In the genomic region with DNA sequence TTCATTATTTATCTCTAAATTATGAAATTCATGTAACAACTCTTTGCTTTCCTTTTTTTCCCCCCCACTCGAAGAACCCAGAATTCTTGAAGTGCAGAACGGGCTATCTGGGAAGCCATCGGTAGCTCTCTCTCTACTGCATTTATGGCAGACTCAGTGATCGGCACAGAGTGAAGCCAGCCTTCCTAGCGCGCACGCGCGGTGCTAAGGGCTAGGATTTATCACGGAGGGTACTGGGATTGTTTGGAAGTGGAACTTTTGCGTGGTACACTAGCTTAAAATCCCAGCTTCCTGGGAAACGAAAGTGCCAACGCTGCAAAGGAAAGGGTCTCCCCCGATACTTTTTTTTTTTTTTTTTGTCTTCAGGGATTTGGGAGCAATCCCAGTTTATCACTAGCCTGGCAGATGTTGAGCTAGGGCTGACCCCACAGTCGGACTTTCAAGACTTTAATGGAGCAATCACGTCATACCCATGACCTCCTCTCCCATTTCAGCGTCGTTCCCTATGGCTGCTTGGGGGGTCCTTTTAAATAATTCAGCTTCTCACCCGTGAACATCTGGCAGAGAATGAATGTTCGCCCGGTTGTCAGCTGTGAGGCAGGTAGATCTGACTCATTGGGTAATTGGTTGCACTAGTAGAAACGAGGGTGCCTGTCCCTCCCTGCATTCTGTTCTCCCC, we compare ENCODE assay signal across 8 mouse cellular contexts.
DNase-seq lines count a peak whose midpoint lies in the region; ATAC-seq lines count a peak whose summit lies in the region.

No protein-coding gene starts in this region.

- H3K4me1 ChIP-seq in kidney, embryonic 15.5 days: peaks cover 16% of the 10 kb centered on the region
- H3K4me1 ChIP-seq in midbrain, embryonic 14.5 days (ENCODE audit: control insufficient read depth, insufficient read depth, low read length): no peaks in the 10 kb centered on the region

- peaks cover 71% of the 10 kb centered on the region for H3K27me3 ChIP-seq in kidney, embryonic 15.5 days
- H3K27me3 ChIP-seq in midbrain, embryonic 14.5 days (ENCODE audit: control insufficient read depth, insufficient read depth, low read length): 0 out of 2 replicates have a peak, but pooled peaks cover 3% of the 10 kb centered on the region

- peak; percentile 10 for DNase-seq in cerebellum, adult 9-10 months
- no peak for DNase-seq in cerebellum, adult 11 months
- peak; percentile 14 for DNase-seq in right cerebral cortex, postnatal 14 days
- no peak for DNase-seq in right cerebral cortex, postnatal 4 days
- DNase-seq in midbrain, embryonic 14.5 days: peak; percentile 53
- DNase-seq in thymus, postnatal 0 days (ENCODE audit: low spot score): no peak

- no peak overlapping the region for H3K27ac ChIP-seq in kidney, embryonic 15.5 days
- no peak overlapping the region for H3K27ac ChIP-seq in midbrain, embryonic 14.5 days (replicated peaks; ENCODE audit: low read depth, low read length)

- 0 out of 2 replicates have a peak, but pooled peaks have one; percentile 15 for ATAC-seq in kidney, embryonic 15.5 days (replicated peaks; ENCODE audit: low FRiP score)
- no peak for ATAC-seq in midbrain, embryonic 14.5 days (ENCODE audit: low FRiP score, low TSS enrichment)
- ATAC-seq in monocyte, adult 5-6 weeks (replicated peaks; ENCODE audit: insufficient number of reproducible peaks, low FRiP score, low TSS enrichment, poor library complexity, severe bottlenecking): no peak

- no peak overlapping the region for H3K9ac ChIP-seq in kidney, embryonic 15.5 days
- H3K9ac ChIP-seq in midbrain, embryonic 14.5 days (replicated peaks; ENCODE audit: low read length): no peak overlapping the region

- H3K4me3 ChIP-seq in kidney, embryonic 15.5 days (replicated peaks): peak overlapping the region; percentile 18
- no peak overlapping the region for H3K4me3 ChIP-seq in midbrain, embryonic 14.5 days (replicated peaks; ENCODE audit: low read depth, low read length)

- no peaks in the 10 kb centered on the region for H3K36me3 ChIP-seq in kidney, embryonic 15.5 days
- no peaks in the 10 kb centered on the region for H3K36me3 ChIP-seq in midbrain, embryonic 14.5 days (ENCODE audit: control insufficient read depth, insufficient read depth, low read length)

- 18% methylated on average over 22 of the region's 22 CpGs for WGBS in kidney, embryonic 15.5 days
- WGBS in midbrain, embryonic 14.5 days: 34% methylated on average over 22 of the region's 22 CpGs

- peak overlapping the region; percentile 53 for H3K4me2 ChIP-seq in kidney, embryonic 15.5 days
- H3K4me2 ChIP-seq in midbrain, embryonic 14.5 days (ENCODE audit: low read length): peak overlapping the region; percentile 25

- no peaks in the 10 kb centered on the region for H3K9me3 ChIP-seq in kidney, embryonic 15.5 days (replicated peaks)
- no peaks in the 10 kb centered on the region for H3K9me3 ChIP-seq in midbrain, embryonic 14.5 days (ENCODE audit: control insufficient read depth, low read length)

Comparison
In these comparisons a context has a peak if more than half of its experiments do, and no peak if none do; other contexts are left out.
1. DNase-seq: peak in cerebellum, adult 9-10 months (single experiment), right cerebral cortex, postnatal 14 days (single experiment) and midbrain, embryonic 14.5 days (single experiment); none in cerebellum, adult 11 months (single experiment), right cerebral cortex, postnatal 4 days (single experiment) and thymus, postnatal 0 days (single experiment).